Mouse (Mus musculus) embryo, embryonic 9.5 days (tissue): Measurements from ENCODE around the gene Fam193a.
A peak's percentile ranks its signal among the peaks of the same experiment; 100 is the strongest.

Source experiments
- DNase-seq: peaks from one replicate; pipeline ENCODE4 v3.0.0-alpha.2; 2017; ENCODE audit errors: extremely low spot score

Fam193a gene

GRCm38 (mm10) chr5:34461841-34462240, 92.1 kb downstream of the Fam193a start:
- no peak for DNase-seq

- DNase-seq: no peak
These were observed 96.3 kb downstream of the Fam193a start for GRCm38 (mm10) chr5:34466079-34466478.

GRCm38 (mm10) chr5:34466648-34467047, 96.9 kb downstream of the Fam193a start:
- no peak for DNase-seq

GRCm38 (mm10) chr5:34468039-34468775, 98.5 kb downstream of the Fam193a start:
- DNase-seq: no peak

- no peak for DNase-seq
These were observed 111.2 kb downstream of the Fam193a start for GRCm38 (mm10) chr5:34480926-34481325.

- DNase-seq: no peak
These were observed 116.0 kb downstream of the Fam193a start for GRCm38 (mm10) chr5:34485731-34486130.

- no peak for DNase-seq
These were observed 117.8 kb downstream of the Fam193a start for GRCm38 (mm10) chr5:34487320-34488090.

- no peak for DNase-seq
These were observed 119.1 kb downstream of the Fam193a start for GRCm38 (mm10) chr5:34488741-34489417.

GRCm38 (mm10) chr5:34489418-34489787, 119.7 kb downstream of the Fam193a start:
- no peak for DNase-seq

GRCm38 (mm10) chr5:34496745-34497144, 127.0 kb downstream of the Fam193a start:
- no peak for DNase-seq

GRCm38 (mm10) chr5:34500886-34501285, 131.2 kb downstream of the Fam193a start:
- DNase-seq: no peak

- DNase-seq: no peak
These were observed 131.9 kb downstream of the Fam193a start for GRCm38 (mm10) chr5:34501588-34501987.

- DNase-seq: no peak
These were observed 132.7 kb downstream of the Fam193a start for GRCm38 (mm10) chr5:34502411-34502810.

- DNase-seq: no peak
These were observed 133.1 kb downstream of the Fam193a start for GRCm38 (mm10) chr5:34502821-34503220.

- no peak for DNase-seq
These were observed 142.8 kb downstream of the Fam193a start for GRCm38 (mm10) chr5:34512486-34512885.

GRCm38 (mm10) chr5:34513466-34514217, 143.9 kb downstream of the Fam193a start, which contains the start of gene Tnip2:
Gene Tnip2 (minus strand): TSS chr5:34513991.
- peak; percentile 96 for DNase-seq

- DNase-seq: no peak
These were observed 144.5 kb downstream of the Fam193a start for GRCm38 (mm10) chr5:34514218-34514566.

- no peak for DNase-seq
These were observed 145.4 kb downstream of the Fam193a start for GRCm38 (mm10) chr5:34515096-34515495.

- peak; percentile 76 for DNase-seq
These were observed 148.2 kb downstream of the Fam193a start for GRCm38 (mm10) chr5:34517913-34518312.

GRCm38 (mm10) chr5:34519389-34519910, 149.7 kb downstream of the Fam193a start:
- DNase-seq: no peak

- DNase-seq: no peak
These were observed 150.9 kb downstream of the Fam193a start for GRCm38 (mm10) chr5:34520458-34521209.
